Mouse (Mus musculus): Measurements from ENCODE around the gene Rab37. TPM values are rescaled to one million over a fixed set of nuclear protein-coding genes. Genes with fewer than 3 reads are reported as not detected.

Rab37 gene
- polyA plus RNA-seq, 1 experiment from 2014 or later: 1.7 TPM

- no peak overlapping the region for H3K4me3 ChIP-seq (ENCODE audit: low read depth, low read length)
- H3K36me3 ChIP-seq (ENCODE audit: control insufficient read depth, insufficient read depth, low read length): no peaks in the 10 kb centered on the region
- no peaks in the 10 kb centered on the region for H3K4me1 ChIP-seq (replicated peaks; ENCODE audit: control insufficient read depth, insufficient read depth)
- DNase-seq (ENCODE audit: low spot score) (no peak), ATAC-seq (ENCODE audit: low FRiP score, low TSS enrichment) (no peak)
- no peak overlapping the region for H3K9ac ChIP-seq (ENCODE audit: low read length)
- H3K27me3 ChIP-seq (ENCODE audit: control insufficient read depth, insufficient read depth, low read length): no peaks in the 10 kb centered on the region
- H3K27ac ChIP-seq (replicated peaks): no peak overlapping the region
- no peaks in the 10 kb centered on the region for H3K9me3 ChIP-seq (ENCODE audit: control insufficient read depth, low read length)
- H3K4me2 ChIP-seq (replicated peaks; ENCODE audit: low read depth): no peak overlapping the region
- 44% methylated on average over 6 of the region's 6 CpGs for WGBS
- TF ChIP-seq CTCF (IDR thresholded peaks at IDR 0.05; ENCODE audit: low read depth) (no peak), EP300 (optimal IDR thresholded peaks at IDR 0.05) (no peak)
These were observed 10.4 kb downstream of the Rab37 start for GRCm38 (mm10) chr11:115101615-115102051.

GRCm38 (mm10) chr11:115102116-115102515, 10.9 kb downstream of the Rab37 start:
- Histone ChIP-seq H3K27me3 (ENCODE audit: control insufficient read depth, insufficient read depth, low read length) (no peaks in the 10 kb centered on the region), H3K27ac (replicated peaks) (no peak overlapping the region), H3K4me1 (replicated peaks; ENCODE audit: control insufficient read depth, insufficient read depth) (no peaks in the 10 kb centered on the region), H3K9ac (ENCODE audit: low read length) (no peak overlapping the region), H3K9me3 (ENCODE audit: control insufficient read depth, low read length) (no peaks in the 10 kb centered on the region), H3K36me3 (ENCODE audit: control insufficient read depth, insufficient read depth, low read length) (no peaks in the 10 kb centered on the region), H3K4me2 (replicated peaks; ENCODE audit: low read depth) (no peak overlapping the region), H3K4me3 (ENCODE audit: low read depth, low read length) (no peak overlapping the region)
- no peak for DNase-seq (ENCODE audit: low spot score)
- TF ChIP-seq EP300 (optimal IDR thresholded peaks at IDR 0.05): no peak
- no peak for TF ChIP-seq CTCF (IDR thresholded peaks at IDR 0.05; ENCODE audit: low read depth)
- ATAC-seq (ENCODE audit: low FRiP score, low TSS enrichment): no peak
- 92% methylated on average over 9 of the region's 9 CpGs for WGBS

- TF ChIP-seq CTCF (IDR thresholded peaks at IDR 0.05; ENCODE audit: low read depth) (no peak), EP300 (optimal IDR thresholded peaks at IDR 0.05) (no peak)
These were observed 12.5 kb downstream of the Rab37 start for GRCm38 (mm10) chr11:115103470-115104413.

GRCm38 (mm10) chr11:115104769-115105563, 13.7 kb downstream of the Rab37 start:
- no peak overlapping the region for H3K4me2 ChIP-seq (replicated peaks; ENCODE audit: low read depth)
- H3K4me1 ChIP-seq (replicated peaks; ENCODE audit: control insufficient read depth, insufficient read depth): no peaks in the 10 kb centered on the region
- DNase-seq (ENCODE audit: low spot score): no peak
- H3K9me3 ChIP-seq (ENCODE audit: control insufficient read depth, low read length): no peaks in the 10 kb centered on the region
- no peak for ATAC-seq (ENCODE audit: low FRiP score, low TSS enrichment)
- H3K9ac ChIP-seq (ENCODE audit: low read length): no peak overlapping the region
- no peak overlapping the region for H3K27ac ChIP-seq (replicated peaks)
- H3K4me3 ChIP-seq (ENCODE audit: low read depth, low read length): no peak overlapping the region
- no peaks in the 10 kb centered on the region for H3K27me3 ChIP-seq (ENCODE audit: control insufficient read depth, insufficient read depth, low read length)
- TF ChIP-seq CTCF (IDR thresholded peaks at IDR 0.05; ENCODE audit: low read depth): no peak
- no peak for TF ChIP-seq EP300 (optimal IDR thresholded peaks at IDR 0.05)
- no peaks in the 10 kb centered on the region for H3K36me3 ChIP-seq (ENCODE audit: control insufficient read depth, insufficient read depth, low read length)
- WGBS: 66% methylated on average over 8 of the region's 8 CpGs

More at GRCm38 (mm10) chr11:115103470-115104413, 12.5 kb downstream of the Rab37 start:
- WGBS: 85% methylated on average over 25 of the region's 25 CpGs
- Histone ChIP-seq H3K4me2 (replicated peaks; ENCODE audit: low read depth) (no peak overlapping the region), H3K4me3 (ENCODE audit: low read depth, low read length) (no peak overlapping the region), H3K9me3 (ENCODE audit: control insufficient read depth, low read length) (no peaks in the 10 kb centered on the region), H3K4me1 (replicated peaks; ENCODE audit: control insufficient read depth, insufficient read depth) (no peaks in the 10 kb centered on the region), H3K27me3 (ENCODE audit: control insufficient read depth, insufficient read depth, low read length) (no peaks in the 10 kb centered on the region), H3K9ac (ENCODE audit: low read length) (no peak overlapping the region), H3K36me3 (ENCODE audit: control insufficient read depth, insufficient read depth, low read length) (no peaks in the 10 kb centered on the region), H3K27ac (replicated peaks) (no peak overlapping the region)
- DNase-seq (ENCODE audit: low spot score) (no peak), ATAC-seq (ENCODE audit: low FRiP score, low TSS enrichment) (no peak)

GRCm38 (mm10) chr11:115106638-115107037, 15.4 kb downstream of the Rab37 start:
- H3K9me3 ChIP-seq (ENCODE audit: control insufficient read depth, low read length): no peaks in the 10 kb centered on the region
- ATAC-seq (ENCODE audit: low FRiP score, low TSS enrichment) (no peak), DNase-seq (ENCODE audit: low spot score) (no peak)
- H3K4me1 ChIP-seq (replicated peaks; ENCODE audit: control insufficient read depth, insufficient read depth): no peaks in the 10 kb centered on the region
- H3K4me3 ChIP-seq (ENCODE audit: low read depth, low read length): no peak overlapping the region
- 66% methylated on average over 2 of the region's 2 CpGs for WGBS
- H3K9ac ChIP-seq (ENCODE audit: low read length): no peak overlapping the region
- no peak overlapping the region for H3K4me2 ChIP-seq (replicated peaks; ENCODE audit: low read depth)
- H3K27ac ChIP-seq (replicated peaks): no peak overlapping the region
- H3K27me3 ChIP-seq (ENCODE audit: control insufficient read depth, insufficient read depth, low read length): no peaks in the 10 kb centered on the region
- TF ChIP-seq EP300 (optimal IDR thresholded peaks at IDR 0.05): no peak
- TF ChIP-seq CTCF (IDR thresholded peaks at IDR 0.05; ENCODE audit: low read depth): no peak
- H3K36me3 ChIP-seq (ENCODE audit: control insufficient read depth, insufficient read depth, low read length): no peaks in the 10 kb centered on the region
